In the genomic region with DNA sequence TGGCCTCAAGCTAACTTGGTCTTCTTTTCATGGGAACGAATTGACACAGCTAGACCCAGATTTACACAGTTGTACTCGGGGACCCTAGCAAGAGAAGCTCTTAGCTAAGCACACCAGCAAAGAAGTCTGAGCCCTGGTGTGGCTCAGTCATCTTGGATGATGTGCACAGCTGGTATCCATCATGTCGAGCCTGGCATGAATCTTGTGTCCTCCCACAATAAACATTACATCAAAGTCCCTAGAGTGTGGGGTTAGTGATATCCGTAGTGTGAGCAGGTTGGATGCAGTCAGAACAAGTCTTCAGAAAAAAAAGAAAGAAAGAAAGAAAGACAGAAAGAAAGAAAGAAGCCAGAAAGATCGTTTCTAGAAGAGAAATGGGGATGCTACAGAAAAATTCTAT, we compare ENCODE assay signal across 24 mouse cellular contexts. TPM values are rescaled to one million over a fixed set of nuclear protein-coding genes. Genes with fewer than 3 reads are reported as not detected.
A peak's percentile ranks its signal among the peaks of the same experiment; 100 is the strongest.
DNase-seq lines count a peak whose midpoint lies in the region; ATAC-seq lines count a peak whose summit lies in the region.
"Had no signal": no experiment of that assay in that cellular context is flagged by ENCODE, and none has a peak within 500 bp of the region (broad histone marks: within the 10 kb centered on the region; RNA-seq: fewer than 3 reads in every experiment).

No protein-coding gene starts in this region.

- 52% methylated on average over 5 of the region's 5 CpGs for WGBS in heart, embryonic 11.5 days (ENCODE audit: insufficient replicate concordance)
- 70% methylated on average over 5 of the region's 5 CpGs for WGBS in liver, embryonic 11.5 days
- WGBS in lung, embryonic 16.5 days, result 32% methylated on average over 5 of the region's 5 CpGs

- H3K9me3 ChIP-seq in heart, embryonic 11.5 days (replicated peaks; ENCODE audit: control insufficient read depth, low read length), result no peaks in the 10 kb centered on the region
- H3K9me3 ChIP-seq in liver, embryonic 11.5 days (ENCODE audit: control insufficient read depth, low read length), result no peaks in the 10 kb centered on the region
- H3K9me3 ChIP-seq in lung, embryonic 16.5 days (ENCODE audit: control insufficient read depth, low read length), result no peaks in the 10 kb centered on the region
- H3K9me3 ChIP-seq: hindbrain, embryonic 10.5 days had no signal

- H3K27me3 ChIP-seq in heart, embryonic 11.5 days (ENCODE audit: control insufficient read depth, insufficient read depth, low read length), result no peaks in the 10 kb centered on the region
- H3K27me3 ChIP-seq in liver, embryonic 11.5 days (replicated peaks; ENCODE audit: control insufficient read depth, insufficient read depth, low read length), result no peaks in the 10 kb centered on the region
- no peaks in the 10 kb centered on the region for H3K27me3 ChIP-seq in lung, embryonic 16.5 days (ENCODE audit: control insufficient read depth, insufficient read depth, low read depth, low read length)

- H3K36me3 ChIP-seq in heart, embryonic 11.5 days (ENCODE audit: control insufficient read depth, insufficient read depth, low read length), result no peaks in the 10 kb centered on the region
- no peaks in the 10 kb centered on the region for H3K36me3 ChIP-seq in liver, embryonic 11.5 days (ENCODE audit: control insufficient read depth, insufficient read depth, low read length)
- no peaks in the 10 kb centered on the region for H3K36me3 ChIP-seq in lung, embryonic 16.5 days (ENCODE audit: control insufficient read depth, insufficient read depth, low read length)
- H3K36me3 ChIP-seq: hindbrain, embryonic 10.5 days had no signal

- no peak overlapping the region for H3K9ac ChIP-seq in heart, embryonic 11.5 days (ENCODE audit: low read depth, low read length)
- no peak overlapping the region for H3K9ac ChIP-seq in liver, embryonic 11.5 days (ENCODE audit: low read depth, low read length)
- H3K9ac ChIP-seq in lung, embryonic 16.5 days (ENCODE audit: low read length), result no peak overlapping the region
- H3K9ac ChIP-seq: liver, embryonic 14.5 days had no signal

- H3K4me2 ChIP-seq in heart, embryonic 11.5 days, result no peak overlapping the region
- H3K4me2 ChIP-seq in liver, embryonic 11.5 days, result no peak overlapping the region
- H3K4me2 ChIP-seq in lung, embryonic 16.5 days (ENCODE audit: low read depth, low read length), result no peak overlapping the region

- no peak for ATAC-seq in heart, embryonic 11.5 days (replicated peaks; ENCODE audit: insufficient number of reproducible peaks, low FRiP score, low TSS enrichment)
- no peak for ATAC-seq in liver, embryonic 11.5 days (replicated peaks; ENCODE audit: low FRiP score)
- ATAC-seq in lung, embryonic 16.5 days (ENCODE audit: low read depth), result peak; percentile 73
- ATAC-seq: activated CD4-positive, CD25-positive, alpha-beta regulatory T cell, adult 4 months; forebrain, embryonic 14.5 days had no signal

- H3K27ac ChIP-seq in heart, embryonic 11.5 days (ENCODE audit: low read depth, low read length), result no peak overlapping the region
- H3K27ac ChIP-seq in liver, embryonic 11.5 days (ENCODE audit: low read depth, low read length), result no peak overlapping the region
- no peak overlapping the region for H3K27ac ChIP-seq in lung, embryonic 16.5 days (ENCODE audit: low read length)
- H3K27ac ChIP-seq: hindbrain, embryonic 10.5 days; liver, embryonic 14.5 days had no signal

- peaks cover 4% of the 10 kb centered on the region for H3K4me1 ChIP-seq in heart, embryonic 11.5 days (ENCODE audit: control insufficient read depth, insufficient read depth, low read length)
- H3K4me1 ChIP-seq in liver, embryonic 11.5 days (replicated peaks; ENCODE audit: control insufficient read depth, insufficient read depth, low read length), result peaks cover 5% of the 10 kb centered on the region; the same call in 1 of the 2 replicates
- H3K4me1 ChIP-seq in lung, embryonic 16.5 days (replicated peaks; ENCODE audit: control insufficient read depth, insufficient read depth, low read length), result peaks cover 15% of the 10 kb centered on the region

- DNase-seq in heart, adult 18-20 months, result peak; percentile 54 to 60
- peak; percentile 29 for DNase-seq in liver, embryonic 11.5 days (ENCODE audit: low spot score)
- no peak for DNase-seq in liver
- DNase-seq in MN1 (ENCODE audit: low spot score), result no peak
- DNase-seq in thymus, postnatal 14 days, result no peak
- DNase-seq: adrenal gland, postnatal 25 days; B cell, adult 2 months; cerebellum, adult 2 months; kidney, postnatal 10 days; layer of hippocampus, adult 9-11 months; midbrain, embryonic 14.5 days; right cerebral cortex, adult 18-20 months; spleen, adult 18-20 months; thymus, adult 18-20 months had no signal

- no peak overlapping the region for H3K4me3 ChIP-seq in heart, embryonic 11.5 days (ENCODE audit: low read depth, low read length)
- H3K4me3 ChIP-seq in liver, embryonic 11.5 days (ENCODE audit: low read depth, low read length), result no peak overlapping the region
- no peak overlapping the region for H3K4me3 ChIP-seq in lung, embryonic 16.5 days (ENCODE audit: low read length)
- H3K4me3 ChIP-seq: hindbrain, embryonic 10.5 days; myocyte had no signal

RNA-seq across cellular contexts. Expression of a gene that starts 52.1 kb away (rescaled TPM):
- 10 to 100 TPM; 14.7 to 15.8 TPM for total RNA-seq in heart, adult 18-20 months (2021)
- 18.0 and 24.8 TPM in 2 replicates for polyA plus RNA-seq in heart, embryonic 11.5 days (2014; fragmentation: Nextera tagmentation; extraction: Ambion mirVana)
- 9.9 and 11.0 TPM in 2 replicates for polyA plus RNA-seq in liver, embryonic 11.5 days (2014; fragmentation: Nextera tagmentation; extraction: Ambion mirVana)
- 11.7 and 12.0 TPM in 2 replicates for polyA plus RNA-seq in lung, embryonic 16.5 days (2015; fragmentation: Nextera tagmentation; extraction: Ambion mirVana)
- total RNA-seq: common myeloid progenitor, adult 5-6 weeks; megakaryocyte, adult 5-6 weeks; neutrophil, adult 5-6 weeks had no signal
- polyA plus RNA-seq: activated CD4-positive, CD25-positive, alpha-beta regulatory T cell, adult 4 months had no signal

Comparison
In these comparisons a context has a peak if more than half of its experiments do, and no peak if none do; other contexts are left out.
1. DNase-seq: peak in heart, adult 18-20 months (2 of 2) and liver, embryonic 11.5 days (single experiment); none in liver (single experiment), MN1 (single experiment) and thymus, postnatal 14 days (single experiment).